Mouse (Mus musculus): ENCODE results near the gene Psap.

Gene Psap

GRCm38 (mm10) chr10:60261530-60261929 lies 15.9 kb upstream of the Psap start:
- intact Hi-C loops (cut with DNase I): no loop called here

GRCm38 (mm10) chr10:60262386-60262785 lies 15.0 kb upstream of the Psap start:
- intact Hi-C loops (cut with DNase I): no loop called here

- intact Hi-C loops (cut with DNase I): no loop called here
Measured at GRCm38 (mm10) chr10:60263351-60263750, 14.1 kb upstream of the Psap start.

GRCm38 (mm10) chr10:60265252-60265651 lies 12.2 kb upstream of the Psap start:
- intact Hi-C loops (cut with DNase I): no loop called here

GRCm38 (mm10) chr10:60266842-60267401 lies 10.5 kb upstream of the Psap start:
- intact Hi-C loops (cut with DNase I): no loop called here

- intact Hi-C loops (cut with DNase I): no loop called here
Measured at GRCm38 (mm10) chr10:60268738-60269137, 8.7 kb upstream of the Psap start.

- intact Hi-C loops (cut with DNase I): no loop called here
Measured at GRCm38 (mm10) chr10:60269141-60270064, 8.0 kb upstream of the Psap start.

- intact Hi-C loops (cut with DNase I): no loop called here
Measured at GRCm38 (mm10) chr10:60271015-60271414, 6.4 kb upstream of the Psap start.

- intact Hi-C loops (cut with DNase I): no loop called here
Measured at GRCm38 (mm10) chr10:60272241-60272640, 5.2 kb upstream of the Psap start.

GRCm38 (mm10) chr10:60273382-60273781 lies 4.0 kb upstream of the Psap start:
- intact Hi-C loops (cut with DNase I): no loop called here

- intact Hi-C loops (cut with DNase I): no loop called here
Measured at GRCm38 (mm10) chr10:60278006-60278399, 576 bp downstream of the Psap start.

GRCm38 (mm10) chr10:60278786-60279185 lies 1.4 kb downstream of the Psap start:
- intact Hi-C loops (cut with DNase I): no loop called here

GRCm38 (mm10) chr10:60279290-60279940 lies 2.0 kb downstream of the Psap start:
- intact Hi-C loops (cut with DNase I): no loop called here

GRCm38 (mm10) chr10:60279941-60280301 lies 2.5 kb downstream of the Psap start:
- intact Hi-C loops (cut with DNase I): no loop called here

GRCm38 (mm10) chr10:60280353-60280752 lies 2.9 kb downstream of the Psap start:
- intact Hi-C loops (cut with DNase I): no loop called here

GRCm38 (mm10) chr10:60281571-60282050 lies 4.2 kb downstream of the Psap start:
- intact Hi-C loops (cut with DNase I): no loop called here

- intact Hi-C loops (cut with DNase I): no loop called here
Measured at GRCm38 (mm10) chr10:60282116-60283014, 4.9 kb downstream of the Psap start.

GRCm38 (mm10) chr10:60284248-60284647 lies 6.8 kb downstream of the Psap start:
- intact Hi-C loops (cut with DNase I): no loop called here

- intact Hi-C loops (cut with DNase I): no loop called here
Measured at GRCm38 (mm10) chr10:60284676-60285111, 7.3 kb downstream of the Psap start.

- intact Hi-C loops (cut with DNase I): no loop called here
Measured at GRCm38 (mm10) chr10:60285183-60285582, 7.8 kb downstream of the Psap start.

Measured in adrenal gland (tissue).